Mouse (Mus musculus) neural tube, embryonic 14.5 days (tissue): ENCODE measurements around the gene Olfr51. TPM values are rescaled to one million over a fixed set of nuclear protein-coding genes. Genes with fewer than 3 reads are reported as not detected.

Source experiments
- ATAC-seq: fragments of 200-750 bp; cut with Nextera tagmentation; 2 replicates; pipeline ENCODE4 v1.8.0; 2017; ENCODE audit warnings: low read depth, mild to moderate bottlenecking, moderate TSS enrichment, moderate library complexity
- H3K27ac ChIP-seq: fragments of 300-500 bp; sonication (generic); 2 replicates; pipeline ENCODE4 v1.5.1; 2014; ENCODE audit warnings: low read depth, mild to moderate bottlenecking, control low read depth, low read length, moderate library complexity, mixed read lengths
- H3K27me3 ChIP-seq: fragments of 300-500 bp; sonication (generic); 2 replicates; pipeline ENCODE4 v1.6.1; 2014; ENCODE audit warnings: low read length; ENCODE audit not compliant: control insufficient read depth, insufficient read depth
- H3K36me3 ChIP-seq: fragments of 300-500 bp; sonication (generic); 2 replicates; pipeline ENCODE4 v1.6.1; 2014; ENCODE audit warnings: low read length, mixed read lengths; ENCODE audit not compliant: control insufficient read depth, insufficient read depth
- H3K4me1 ChIP-seq: fragments of 300-500 bp; sonication (generic); 2 replicates; pipeline ENCODE4 v1.6.1; 2014; ENCODE audit warnings: low read length; ENCODE audit not compliant: control insufficient read depth, insufficient read depth
- H3K4me2 ChIP-seq: fragments of 300-500 bp; sonication (generic); 2 replicates; pipeline ENCODE4 v1.6.1; 2014; ENCODE audit warnings: mild to moderate bottlenecking, low read depth, low read length, control low read depth
- H3K4me3 ChIP-seq: fragments of 300-500 bp; sonication (generic); 2 replicates; pipeline ENCODE4 v1.5.1; 2014; ENCODE audit warnings: low read depth, low read length, control low read depth, mixed read lengths
- H3K9ac ChIP-seq: fragments of 300-500 bp; sonication (generic); replicated peaks from 2 replicates; pipeline ENCODE4 v1.6.1; 2014; ENCODE audit warnings: low read depth, mild to moderate bottlenecking, control low read depth, low read length, mixed read lengths
- H3K9me3 ChIP-seq: fragments of 300-500 bp; sonication (generic); 2 replicates; pipeline ENCODE4 v1.6.1; 2016; ENCODE audit warnings: low read length; ENCODE audit not compliant: control insufficient read depth
- WGBS: fragments of 180-500 bp; shearing (Covaris S2); extraction: QIAGEN DNeasy Blood & Tissue Kit; methylation state at CpG from one replicate; pipeline ENCODE4 v1.1.7; 2014; 5-methylcytosine and 5-hydroxymethylcytosine counted together
- polyA plus RNA-seq: library from polyadenylated mRNA; unstranded; fragments of >200 nt; fragmentation: Nextera tagmentation; extraction: Ambion mirVana; gene quantifications from 2 replicates; pipeline ENCODE4 v1.2.1, GENCODE M21; 2014

The Olfr51 gene
- polyA plus RNA-seq, 1 experiment from 2014 or later, result not detected

DNA sequence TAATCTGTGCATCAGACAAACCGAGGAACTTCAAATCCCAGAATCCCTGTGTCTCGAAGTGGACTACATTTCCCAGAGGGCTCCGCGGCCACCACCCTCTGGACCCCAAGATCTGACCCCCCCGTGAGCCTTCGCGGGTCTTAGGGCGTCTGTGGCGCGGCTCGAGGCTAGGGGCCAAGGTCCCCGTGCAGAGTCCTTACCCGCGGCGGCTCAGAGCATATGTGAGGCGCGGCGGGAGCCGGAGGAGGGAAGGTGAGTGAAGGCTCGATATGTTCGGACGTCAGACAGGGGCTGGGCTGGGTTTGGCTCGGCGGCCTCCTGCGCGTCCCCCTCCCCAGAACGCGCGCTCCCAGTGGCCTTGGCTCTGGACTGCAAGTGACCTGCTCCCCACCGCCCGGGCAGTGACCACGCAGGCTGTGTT, 55.8 kb downstream of the Olfr51 start, which contains the start of gene Zfp354a:
Zfp354a (plus strand) TSS at position 107 of the 421 bp plus-strand sequence.
- Histone ChIP-seq H3K36me3 (peaks cover 7% of the 10 kb centered on the region; the same call in 1 of the 2 replicates), H3K9me3 (no peaks in the 10 kb centered on the region), H3K4me1 (peaks cover 7% of the 10 kb centered on the region), H3K4me3 (peak within 1 kb of the TSS; percentile 66), H3K27ac (no peak within 1 kb of the TSS), H3K9ac (peak within 1 kb of the TSS; percentile 80), H3K27me3 (no peaks in the 10 kb centered on the region), H3K4me2 (peak within 1 kb of the TSS; percentile 84)
- ATAC-seq, result peak; percentile 95
- under 1% methylated on average over 32 of the region's 32 CpGs for WGBS

Other genes starting within 250 kb of the Olfr51 start
- 72.1 and 81.7 TPM in 2 replicates for gene Zfp354c, start 175.9 kb upstream of the Olfr51 start, polyA plus RNA-seq
- 1.4 and 2.3 TPM in 2 replicates for gene Zfp879, start 162.0 kb upstream of the Olfr51 start, polyA plus RNA-seq
- not detected in 2 replicates for gene Grm6, start 152.9 kb upstream of the Olfr51 start, polyA plus RNA-seq
- 10.8 and 13.8 TPM in 2 replicates for gene Zfp454, start 115.9 kb upstream of the Olfr51 start, polyA plus RNA-seq
- gene Zfp2, start 87.4 kb upstream of the Olfr51 start, polyA plus RNA-seq, result 48.0 and 55.8 TPM in 2 replicates
- 5.0 TPM in 2 replicates for gene Zfp354b, start 72.0 kb upstream of the Olfr51 start, polyA plus RNA-seq
- gene 4933414I15Rik, start 59.8 kb upstream of the Olfr51 start, polyA plus RNA-seq, result not detected in 2 replicates
- not detected in 2 replicates for gene Prop1, start 49.8 kb upstream of the Olfr51 start, polyA plus RNA-seq
- gene Olfr1378, start 37.1 kb upstream of the Olfr51 start, polyA plus RNA-seq, result not detected in 2 replicates
- not detected in 2 replicates for gene Olfr1377, start 21.6 kb upstream of the Olfr51 start, polyA plus RNA-seq
- gene Olfr54, start 10.6 kb downstream of the Olfr51 start, polyA plus RNA-seq, result not detected in 2 replicates
- not detected in 2 replicates for gene Olfr1375, start 44.5 kb downstream of the Olfr51 start, polyA plus RNA-seq
- 13.9 and 16.0 TPM in 2 replicates for gene Zfp354a, start 55.7 kb downstream of the Olfr51 start, polyA plus RNA-seq
- not detected in 2 replicates for gene Gm12569, start 216.9 kb downstream of the Olfr51 start, polyA plus RNA-seq